Mouse (Mus musculus): ENCODE measurements at regions not wholly inside any gene's neighbourhood (a gene's known extent, or its start where the extent isn't known, plus 50 kb on each side); places are given as distances from the start of the nearest gene placed in this dataset.

- TF ChIP-seq CTCF (IDR thresholded peaks at IDR 0.05; ENCODE audit: extremely low read depth, insufficient read depth, low read length), result peak; percentile 31; the same call in 1 of the 2 replicates
- no peak for TF ChIP-seq POLR2A (IDR thresholded peaks at IDR 0.05; ENCODE audit: extremely low read depth, insufficient read depth, low read length)
These were observed 159.2 kb upstream of the Rnf32 start for GRCm38 (mm10) chr5:29036636-29037035.
